Mouse (Mus musculus): ENCODE data around the gene Ppp1r10. TPM values are rescaled to one million over a fixed set of nuclear protein-coding genes. Genes with fewer than 3 reads are reported as not detected.
A peak's percentile ranks its signal among the peaks of the same experiment; 100 is the strongest.

Ppp1r10 gene
- total and polyA plus RNA-seq, 3 experiments = 32.8 to 140 (median 64.6) TPM

DNA sequence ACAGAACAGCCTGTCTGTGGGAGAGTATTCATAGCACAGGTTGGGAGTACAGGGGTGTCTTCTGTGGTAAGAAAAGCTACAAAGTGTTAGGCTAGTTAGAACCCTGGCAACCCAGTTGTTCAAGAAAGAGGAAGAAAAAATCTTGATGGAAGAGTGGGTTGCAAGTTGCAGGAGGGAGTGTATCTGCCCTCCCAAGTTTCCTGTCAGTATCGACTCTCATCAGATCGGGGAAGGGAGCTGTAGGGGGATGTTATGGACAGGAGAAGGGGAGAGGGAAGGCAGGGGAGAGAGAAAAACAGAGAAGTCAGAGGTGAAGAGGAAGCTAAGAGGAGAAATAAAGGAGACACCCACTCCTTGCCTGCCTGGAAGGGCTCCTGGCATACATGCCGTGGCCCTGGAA, 15.6 kb upstream of the Ppp1r10 start:
- DNase-seq = no peak

DNA sequence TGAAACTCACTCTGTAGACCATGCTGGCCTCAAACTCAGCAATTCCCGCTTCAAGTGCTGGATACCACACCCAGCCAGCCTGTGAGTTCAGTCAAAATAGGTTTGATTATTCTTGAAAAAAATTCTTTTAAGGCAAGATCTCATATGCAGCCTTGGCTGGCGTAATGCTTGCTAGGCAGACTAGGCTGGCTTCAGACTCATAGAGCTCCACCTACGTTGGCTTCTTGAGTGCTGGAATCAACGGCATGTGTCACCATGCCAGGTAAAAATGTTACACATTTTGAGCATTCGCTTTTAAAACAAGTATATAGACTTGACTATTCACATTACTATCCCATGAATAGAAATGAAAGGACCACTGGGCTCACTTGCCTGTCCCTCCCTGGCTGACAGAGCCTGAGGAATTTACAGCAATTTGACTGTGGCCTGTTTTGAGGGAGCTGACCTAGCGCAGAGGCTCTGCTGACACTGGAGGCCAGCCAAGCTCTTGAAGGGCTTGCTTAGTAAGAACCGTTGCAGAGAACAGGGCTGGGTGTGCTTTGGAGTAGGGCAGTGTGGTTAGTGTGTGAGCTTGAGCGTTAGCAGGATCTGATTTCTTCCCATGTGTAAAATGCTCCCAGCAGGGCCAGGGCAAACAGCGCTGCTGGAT, 12.8 kb upstream of the Ppp1r10 start:
- peak; percentile 43 for DNase-seq

DNA sequence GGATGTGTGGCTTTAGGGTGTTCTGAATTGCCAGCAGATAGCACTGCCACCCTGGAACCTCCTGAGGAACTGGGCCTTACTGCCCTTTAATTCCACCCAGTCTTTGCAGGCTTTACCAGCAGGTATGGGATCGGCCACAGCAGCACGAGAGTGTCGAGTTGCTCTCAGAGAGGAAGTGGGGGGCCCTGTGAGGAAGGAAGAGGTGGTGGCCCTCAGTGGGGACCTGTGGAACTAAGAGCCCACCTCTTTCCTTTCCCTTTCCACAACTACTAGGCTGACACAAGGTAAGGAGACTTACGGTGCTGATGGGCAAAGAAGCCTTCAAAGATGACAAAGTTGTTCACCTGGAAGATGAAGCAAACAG, 12.3 kb upstream of the Ppp1r10 start:
- no peak for DNase-seq

DNA sequence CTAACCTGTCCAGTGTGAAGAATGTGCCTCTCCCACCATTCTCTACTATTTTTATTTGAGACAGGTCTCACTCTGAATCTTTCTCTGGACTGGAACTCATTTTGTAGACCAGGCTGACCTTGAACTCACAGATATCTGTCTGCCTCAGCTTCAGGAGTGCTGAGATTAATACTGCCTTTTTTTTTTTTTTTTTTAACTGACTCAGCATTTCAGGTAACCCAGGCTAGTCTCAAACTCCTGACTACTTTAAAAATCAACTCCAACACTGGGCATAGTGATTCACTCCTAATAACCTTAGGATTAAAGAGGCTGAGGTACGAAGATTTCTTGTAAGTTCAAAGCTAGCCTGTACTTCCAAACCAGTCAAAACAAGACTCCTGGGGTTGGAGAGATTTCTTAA, 10.6 kb upstream of the Ppp1r10 start:
- no peak for DNase-seq

DNA sequence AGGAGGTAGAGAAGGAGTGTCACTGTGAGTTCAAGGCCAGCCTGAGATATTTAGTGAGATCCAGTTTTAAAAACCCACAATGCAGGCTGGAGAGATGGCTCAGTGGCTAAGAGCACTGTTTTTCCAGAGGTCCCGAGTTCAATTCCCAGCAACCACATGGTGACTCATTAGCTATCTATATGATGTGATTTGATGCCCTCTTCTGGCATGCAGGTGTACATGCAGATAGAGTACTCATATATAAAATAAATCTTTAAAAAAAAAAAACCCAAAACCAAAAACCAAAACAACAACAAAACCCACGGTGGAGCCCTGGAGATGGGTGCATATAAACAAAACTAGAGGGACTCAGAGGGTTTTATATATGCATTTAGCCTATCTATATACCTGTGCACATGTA, 8.6 kb upstream of the Ppp1r10 start:
- DNase-seq = no peak

DNA sequence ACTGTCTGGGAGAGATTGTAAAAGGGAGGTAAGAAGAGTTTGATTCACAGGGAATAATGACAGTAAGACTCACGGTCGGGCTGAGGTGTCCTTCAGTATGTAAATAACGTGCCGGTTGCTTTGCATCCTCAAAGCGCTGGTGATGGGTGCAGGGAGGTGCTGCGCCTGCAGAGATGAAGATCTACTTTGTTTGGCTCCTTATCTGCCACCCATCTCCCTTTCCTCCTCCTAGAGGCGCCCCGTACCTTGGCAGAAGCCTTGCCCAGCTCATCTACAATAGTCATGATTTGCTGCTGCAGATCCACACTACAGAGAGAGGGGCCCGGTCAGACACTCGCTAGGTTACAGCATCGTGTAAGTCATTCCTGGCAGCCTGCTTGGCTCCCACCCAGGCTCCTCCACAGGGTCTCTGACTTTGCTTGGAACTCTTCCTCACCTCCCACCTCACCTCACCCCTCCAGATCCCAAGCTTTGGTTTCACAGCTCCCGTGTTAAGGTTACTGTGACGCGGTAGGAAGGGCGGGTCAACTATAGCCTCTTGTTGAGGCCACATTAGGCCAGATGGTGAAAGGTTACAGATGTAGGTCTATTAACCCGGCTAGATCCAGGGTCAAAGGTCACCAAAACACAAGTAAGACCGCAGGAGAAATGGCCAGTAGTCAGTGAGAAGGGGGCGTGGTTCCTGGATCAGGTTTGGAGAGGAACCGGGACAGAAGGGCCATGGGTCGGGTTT, 6.9 kb upstream of the Ppp1r10 start:
- no peak for DNase-seq

DNA sequence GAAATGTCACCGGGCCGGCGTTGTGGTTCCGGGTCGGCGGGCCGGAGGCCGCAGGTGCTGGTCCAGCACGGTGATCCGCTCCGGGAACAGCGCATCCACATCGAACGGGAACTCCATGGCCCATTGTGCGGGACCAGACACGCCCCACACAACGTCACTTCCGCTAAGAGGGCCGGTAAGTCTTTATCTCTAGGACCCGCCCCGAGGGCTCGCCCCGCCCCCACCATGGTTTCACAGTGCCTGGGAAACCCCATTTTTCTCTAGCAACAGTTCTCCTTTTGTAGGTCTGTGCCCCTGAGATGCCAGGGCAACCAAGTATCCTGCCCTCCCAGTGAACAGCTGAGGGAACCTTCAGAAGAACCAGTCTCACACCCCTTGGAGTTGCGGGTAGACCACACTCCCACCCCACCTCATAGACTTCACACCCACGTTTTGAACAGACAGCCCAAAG, 6.3 kb upstream of the Ppp1r10 start, which contains the start of gene Atat1:
TSS of gene Atat1 (minus strand) at position 157 of the 451 bp plus-strand sequence.
- DNase-seq = peak; percentile 95

DNA sequence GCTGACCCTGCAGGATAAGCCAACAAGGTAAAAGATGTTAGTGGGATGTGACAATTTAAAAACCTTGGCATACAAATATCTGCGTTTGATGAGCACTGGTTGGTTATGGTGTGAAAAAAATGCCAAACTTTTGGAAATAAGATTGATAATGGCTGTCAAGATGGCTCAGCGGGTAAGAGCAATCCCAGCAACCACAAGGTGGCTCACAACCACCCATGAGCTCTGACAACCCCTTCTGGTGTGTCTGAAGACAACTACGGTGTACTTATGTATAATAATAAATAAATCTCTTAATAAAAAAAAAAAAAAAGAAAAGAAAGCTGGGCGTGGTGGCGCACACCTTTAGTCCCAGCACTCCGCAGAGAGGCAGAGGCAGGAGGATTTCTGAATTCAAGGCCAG, 1.3 kb upstream of the Ppp1r10 start:
- DNase-seq = no peak

DNA sequence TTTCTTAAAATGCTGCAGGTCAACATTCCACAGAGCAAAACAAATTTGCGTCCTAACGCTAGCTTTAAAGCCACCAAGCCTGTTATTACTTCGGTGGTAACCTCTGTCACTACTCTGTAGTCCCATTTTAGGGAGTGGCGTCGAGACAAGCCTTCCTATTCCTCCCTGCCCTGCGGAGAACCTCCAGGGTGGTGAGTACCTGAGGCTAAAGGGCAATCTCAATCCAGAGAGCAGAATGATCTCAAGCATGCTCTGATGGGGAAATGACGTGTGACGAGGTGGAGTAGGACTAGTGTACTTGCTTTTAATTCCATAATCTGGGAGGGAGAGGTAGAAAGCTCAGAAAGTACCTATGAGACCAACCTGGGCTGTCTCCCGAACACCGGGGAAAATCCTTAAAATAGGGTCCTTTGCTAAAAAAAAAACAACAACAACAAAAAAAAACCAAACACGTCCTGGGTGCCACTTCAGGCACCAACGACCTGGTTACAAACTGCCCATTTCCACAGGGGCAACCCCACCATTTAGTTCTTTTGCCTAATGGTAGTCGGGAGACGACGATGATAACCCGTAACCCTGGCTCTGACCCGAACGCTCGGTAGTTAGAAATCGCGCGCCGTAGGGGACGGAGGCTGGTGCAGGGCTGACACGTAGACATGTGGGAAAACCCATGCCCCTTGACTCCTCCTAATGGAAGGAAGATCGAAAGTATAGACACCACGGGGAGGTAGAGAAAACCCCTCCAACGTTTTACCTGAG, 517 bp upstream of the Ppp1r10 start:
- DNase-seq = peak; percentile 68

DNA sequence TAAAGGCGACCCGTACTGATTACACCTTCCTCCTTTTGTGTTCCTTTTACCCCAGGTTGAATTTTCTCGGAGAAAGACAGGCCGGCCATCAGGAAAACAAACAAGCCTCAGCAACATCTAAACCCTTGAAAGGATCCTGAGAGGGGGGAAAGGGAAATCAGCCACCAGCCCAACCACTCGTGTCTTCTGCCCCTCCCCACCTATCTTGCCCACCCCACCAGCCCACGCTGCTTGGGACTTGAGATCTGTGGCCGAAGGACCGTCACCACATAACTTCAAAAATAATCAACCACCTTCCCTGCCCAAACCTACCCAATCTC, 869 bp downstream of the Ppp1r10 start:
- no peak for DNase-seq

DNA sequence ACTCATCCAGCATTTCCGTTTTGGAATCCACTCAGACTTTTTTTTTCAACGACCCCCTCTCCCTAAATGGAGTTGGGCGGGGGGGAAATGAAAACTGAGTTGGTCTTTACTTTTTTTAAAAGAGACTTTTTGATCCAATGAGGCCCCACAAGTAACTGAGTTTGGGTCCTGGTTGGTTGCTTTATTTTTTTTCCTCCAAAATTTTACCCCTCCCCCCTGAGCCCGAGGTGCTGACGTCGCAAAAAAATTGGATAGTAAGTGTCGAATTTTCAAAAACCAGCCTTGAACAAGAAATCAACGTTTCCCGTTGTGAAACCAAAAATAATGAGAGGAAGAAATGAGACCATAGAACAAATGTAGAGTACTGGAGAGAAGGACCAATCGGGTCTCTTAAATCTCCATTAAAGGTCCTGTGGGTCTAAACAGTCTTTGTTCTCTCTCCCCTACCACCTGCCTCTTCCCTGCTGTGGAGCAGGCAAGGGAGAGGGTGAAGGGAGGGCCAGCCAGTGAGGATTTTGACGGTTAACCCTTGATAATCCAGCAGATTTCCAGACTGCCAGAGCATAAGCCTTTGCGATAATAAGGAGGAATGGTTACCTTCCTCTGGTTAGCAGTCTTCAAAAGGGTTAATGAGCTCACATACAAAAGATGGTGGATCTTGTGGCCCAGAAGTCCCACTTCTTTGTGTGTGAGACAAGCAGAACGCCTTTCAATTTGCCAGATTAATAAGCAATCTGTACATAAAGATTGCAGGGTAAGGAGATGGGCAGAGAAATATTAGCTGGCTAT, 1.4 kb downstream of the Ppp1r10 start:
- peak; percentile 48 for DNase-seq

DNA sequence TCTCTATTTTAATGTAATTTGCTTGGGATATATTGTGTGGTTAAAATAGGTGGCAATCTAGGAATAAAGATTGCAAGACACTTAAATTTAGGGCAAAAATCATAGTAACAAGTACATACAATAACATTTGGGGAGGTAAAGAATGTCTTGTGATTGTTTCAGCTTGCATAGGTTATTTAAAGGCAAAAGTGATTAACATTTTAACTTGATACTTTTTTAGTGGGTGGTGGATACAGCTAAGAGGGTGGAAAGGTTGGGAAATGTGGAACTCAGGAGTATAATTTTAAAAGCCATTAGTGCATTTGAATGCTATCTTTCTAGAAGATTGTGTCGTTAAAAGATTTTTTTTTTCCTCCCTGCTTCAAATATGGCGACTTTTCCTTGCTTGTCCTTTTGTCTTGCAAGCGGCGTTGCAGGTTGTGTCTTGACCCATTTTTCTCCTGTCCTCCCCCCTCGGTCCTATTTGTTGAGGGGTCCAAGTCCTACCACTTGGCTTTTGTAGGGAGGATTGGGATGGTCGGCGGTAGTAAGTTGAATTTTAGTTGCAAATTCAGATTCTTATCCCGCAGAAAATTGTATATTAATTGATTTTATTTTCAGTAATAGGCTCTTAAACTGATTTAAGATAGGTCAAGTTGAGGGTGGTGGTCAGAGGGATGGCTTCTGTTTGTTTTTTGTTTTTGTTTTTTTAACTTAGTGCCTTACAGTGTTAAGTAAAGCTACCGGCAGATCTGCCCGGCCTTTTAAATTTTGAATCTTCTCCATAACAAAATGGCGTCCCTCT, 2.2 kb downstream of the Ppp1r10 start:
- DNase-seq = peak; percentile 60

DNA sequence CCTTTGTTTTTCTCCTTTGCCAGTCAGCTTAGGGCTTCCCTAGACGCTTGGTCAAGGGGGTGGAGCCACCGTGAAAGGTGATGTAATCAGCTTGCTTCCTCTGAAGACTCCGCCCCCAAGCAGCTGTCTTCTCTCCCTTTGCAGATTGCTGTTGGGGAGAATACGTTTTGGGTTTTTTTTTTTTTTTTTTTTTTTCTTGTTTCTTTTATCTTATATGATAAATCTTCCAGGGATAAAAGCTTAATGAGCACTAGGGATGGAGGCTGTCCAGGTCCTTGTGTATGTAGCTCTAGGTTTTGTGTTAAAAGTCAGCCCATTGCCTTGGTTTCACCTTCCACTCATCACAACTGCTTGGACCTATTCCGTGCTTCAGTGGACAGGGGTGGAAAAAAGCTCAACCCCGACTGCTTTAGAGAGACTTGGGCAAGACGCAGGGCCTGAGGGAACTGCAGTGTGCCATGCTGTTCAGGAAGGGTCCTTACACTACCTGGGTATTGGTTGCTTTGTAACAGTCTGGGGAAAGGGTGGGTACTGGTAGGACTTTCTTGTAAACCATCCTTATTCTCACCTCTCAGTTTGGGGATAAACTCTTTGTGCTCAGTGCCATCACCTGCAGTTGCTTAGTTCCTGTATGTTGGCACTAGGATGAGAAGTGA, 3.0 kb downstream of the Ppp1r10 start:
- peak; percentile 96 for DNase-seq

DNA sequence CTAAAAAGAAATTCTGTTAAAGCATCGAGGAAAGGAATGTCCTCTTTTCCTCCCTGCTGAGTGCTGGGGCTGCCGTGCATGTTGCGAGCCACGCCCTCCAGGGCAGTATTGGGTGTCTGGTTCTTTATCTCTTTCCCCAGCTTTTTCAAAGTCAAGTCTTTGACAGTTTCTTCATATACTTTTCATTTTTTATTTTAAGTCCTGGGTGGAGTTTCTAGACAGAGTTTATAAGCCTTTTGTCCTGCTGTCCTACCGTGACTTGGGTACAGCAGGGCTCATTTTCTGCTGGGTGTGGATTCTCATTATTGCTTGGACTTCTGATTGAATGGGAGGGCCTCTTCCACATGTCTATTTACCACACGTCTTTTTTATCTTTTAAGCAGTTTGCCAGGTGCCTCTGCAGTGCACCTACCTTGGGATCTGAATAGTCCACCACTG, 3.6 kb downstream of the Ppp1r10 start:
- no peak for DNase-seq

DNA sequence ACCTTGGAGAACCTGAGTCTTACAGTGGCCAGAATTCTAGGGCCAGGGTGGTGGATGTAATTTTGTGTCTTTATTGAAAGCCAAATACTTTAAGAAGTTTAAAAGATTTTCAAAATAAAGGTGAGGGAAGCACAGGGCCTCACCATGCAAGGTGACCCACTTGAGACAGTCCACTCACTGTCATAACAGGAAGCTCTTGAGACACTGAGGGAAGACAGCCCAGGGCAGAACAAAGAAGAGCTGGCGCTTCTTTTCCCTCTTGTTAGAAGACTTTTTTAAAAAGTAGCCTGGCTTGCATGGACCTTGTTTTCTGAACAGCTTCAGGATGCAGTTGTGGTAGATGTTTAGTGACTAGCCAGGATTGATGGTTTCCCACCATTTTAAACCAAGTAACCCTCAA, 4.2 kb downstream of the Ppp1r10 start:
- DNase-seq = no peak

DNA sequence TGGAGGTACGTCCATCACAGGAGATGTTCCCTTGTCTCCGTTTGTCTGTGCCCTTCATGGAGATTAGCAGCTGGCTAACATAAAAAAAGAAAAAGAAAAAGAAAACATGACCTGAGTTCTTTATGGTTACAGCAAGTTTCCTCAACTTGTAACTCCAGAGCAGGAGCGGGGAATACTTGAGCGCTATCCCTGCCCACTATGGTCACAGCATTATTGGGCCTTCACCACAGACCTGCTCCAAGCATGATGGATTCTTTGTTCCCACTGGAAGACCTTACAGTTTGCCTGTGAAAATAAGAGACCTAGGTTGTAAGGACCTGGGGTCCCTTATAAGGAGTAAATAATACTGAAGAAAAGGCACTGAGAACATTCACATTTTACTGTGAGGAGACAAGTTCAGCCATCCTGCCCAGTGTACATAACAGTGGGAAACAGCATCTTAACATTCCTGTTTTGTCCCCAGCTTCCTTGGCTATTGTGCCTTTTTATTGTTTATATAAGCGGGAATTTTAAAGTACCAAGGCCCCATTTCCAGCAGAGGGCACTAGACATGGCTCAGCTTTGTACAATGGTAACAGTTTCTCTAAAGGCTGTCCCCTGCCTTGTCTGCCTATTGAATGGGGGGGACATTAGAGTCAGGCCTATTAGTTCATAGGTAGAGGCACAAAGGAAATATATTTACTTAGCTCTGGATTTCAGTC, 4.8 kb downstream of the Ppp1r10 start:
- no peak for DNase-seq

DNA sequence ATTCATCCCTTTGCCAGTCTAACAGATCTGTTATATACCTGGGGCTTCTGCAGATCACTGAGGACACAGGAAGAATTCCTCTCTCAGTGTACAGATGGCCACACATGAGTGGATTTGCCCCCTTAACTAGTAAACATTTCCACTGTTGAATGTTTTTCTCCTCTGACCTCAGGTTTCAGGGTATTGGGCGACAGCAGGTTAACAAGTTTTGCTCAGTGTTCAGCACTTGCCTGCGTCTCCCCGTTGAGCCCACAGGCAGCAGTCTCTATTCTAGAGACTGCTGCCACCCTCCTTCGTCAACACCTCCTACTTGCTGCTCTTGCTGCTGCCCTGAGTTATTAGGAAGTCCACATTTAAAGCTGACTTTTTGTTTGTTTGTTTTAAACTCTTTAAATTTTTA, 5.5 kb downstream of the Ppp1r10 start:
- DNase-seq = no peak

DNA sequence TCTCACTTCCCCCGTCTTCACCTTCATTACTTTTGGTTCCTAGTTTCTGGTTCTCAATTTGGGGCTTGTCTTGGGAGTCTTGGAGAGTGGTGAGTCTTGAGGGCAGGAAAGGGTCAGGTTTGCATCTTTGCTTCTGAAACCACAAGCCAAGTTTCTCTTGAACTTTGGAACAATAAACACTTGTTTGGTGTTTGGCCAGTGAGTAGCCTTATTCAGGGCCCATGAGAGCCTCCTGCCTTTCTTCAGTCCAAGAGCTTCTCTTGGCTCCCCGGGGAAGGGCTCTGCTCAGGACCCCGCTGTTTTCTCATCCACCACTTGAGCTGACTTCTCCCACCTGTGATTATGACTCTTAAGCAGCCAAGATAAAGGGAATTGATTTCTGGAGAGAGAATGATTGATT, 6.3 kb downstream of the Ppp1r10 start:
- no peak for DNase-seq

DNA sequence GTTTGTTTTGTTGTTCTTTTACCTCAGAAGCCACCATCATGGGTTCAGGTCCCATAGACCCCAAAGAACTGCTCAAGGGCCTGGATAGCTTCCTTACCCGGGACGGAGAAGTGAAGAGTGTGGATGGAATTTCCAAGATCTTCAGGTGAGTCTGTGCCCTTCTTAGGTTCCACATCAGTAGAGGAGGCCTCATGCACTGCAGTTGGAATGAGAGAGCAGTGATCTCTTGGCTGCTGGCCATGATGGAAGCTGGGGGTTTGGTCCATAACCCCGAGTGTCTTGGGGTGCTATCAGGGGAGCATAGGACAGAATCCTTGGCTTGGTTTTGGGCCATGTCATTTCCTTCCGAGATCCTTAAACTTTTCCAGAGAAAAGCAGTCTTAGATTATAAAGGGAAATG, 7.0 kb downstream of the Ppp1r10 start:
- DNase-seq = no peak

DNA sequence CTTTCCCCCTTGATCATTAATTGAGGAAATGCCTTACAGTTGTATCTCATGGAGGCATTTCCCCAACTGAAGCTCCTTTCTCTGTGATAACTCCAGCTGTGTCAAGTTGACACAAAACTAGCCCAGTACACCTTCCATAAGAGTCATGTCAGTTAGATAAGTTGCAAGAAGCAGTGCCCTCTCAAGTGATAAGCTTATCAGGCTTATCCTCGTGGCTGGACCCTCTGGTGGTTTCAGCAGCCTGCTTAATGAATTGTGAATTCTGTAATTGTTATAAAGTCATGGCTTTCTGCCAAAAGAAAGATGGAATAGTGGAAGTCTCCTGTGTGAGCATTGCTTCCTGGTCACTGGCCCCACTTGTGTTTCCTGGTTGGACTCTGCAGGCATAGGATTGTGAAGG, 11.2 kb downstream of the Ppp1r10 start:
- no peak for DNase-seq
